Mouse (Mus musculus) left cerebral cortex, adult 18-20 months (tissue): ENCODE data around the gene Cby3. TPM values are rescaled to one million over a fixed set of nuclear protein-coding genes. Genes with fewer than 3 reads are reported as not detected.

Experiments
- DNase-seq, 2 experiments: peaks; one replicate each; pipeline ENCODE4 v3.0.0; 2021 to 2022; ENCODE audit warnings: low spot score in 2 of 2, mixed read lengths in 1 of 2
- microRNA-seq, 2 experiments: library from miRNA; unstranded; fragments of <30 nt; microRNA quantifications; one replicate each; pipeline ENCODE4 v1.2.0; 2021
- total RNA-seq, 2 experiments: library from RNA; stranded (reverse); gene quantifications; 2 replicates each; pipeline ENCODE4 v1.2.3; 2021

Cby3 gene
- total RNA-seq, 2 experiments from 2014 or later, result 0.93 TPM; not detected in 1

DNA sequence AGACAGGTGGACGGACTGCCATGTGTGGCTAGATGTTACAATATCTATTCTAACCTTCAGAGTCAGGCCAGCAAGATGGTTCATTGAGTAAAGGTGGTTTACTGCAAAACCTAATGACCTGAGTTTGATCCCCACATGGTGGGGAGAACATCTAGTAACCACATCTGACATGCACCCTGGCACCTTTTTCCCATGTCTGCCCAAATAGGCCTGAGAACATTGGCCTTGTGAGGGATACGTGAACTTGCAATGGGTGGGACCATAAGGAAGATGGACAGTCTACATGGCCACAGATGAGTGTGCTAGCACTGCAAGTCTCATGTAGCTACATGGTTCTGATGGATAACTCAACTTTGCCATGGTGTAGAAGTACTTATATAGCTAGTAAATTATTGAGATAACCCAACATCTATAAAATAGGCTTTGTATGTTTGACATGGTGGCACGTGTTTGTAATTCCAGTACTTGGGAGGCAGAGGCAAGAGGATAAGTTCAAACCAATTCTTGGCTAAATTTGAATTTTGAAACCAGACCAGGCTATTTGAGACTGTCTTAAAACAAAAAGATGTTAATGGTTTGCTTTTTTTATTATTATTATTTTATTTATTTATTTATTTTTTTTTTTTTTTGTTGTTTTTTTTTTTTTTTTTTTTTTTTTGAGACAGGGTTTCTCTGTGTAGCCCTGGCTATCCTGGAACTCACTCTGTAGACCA, 34.1 kb downstream of the Cby3 start:
- no peak for DNase-seq

DNA sequence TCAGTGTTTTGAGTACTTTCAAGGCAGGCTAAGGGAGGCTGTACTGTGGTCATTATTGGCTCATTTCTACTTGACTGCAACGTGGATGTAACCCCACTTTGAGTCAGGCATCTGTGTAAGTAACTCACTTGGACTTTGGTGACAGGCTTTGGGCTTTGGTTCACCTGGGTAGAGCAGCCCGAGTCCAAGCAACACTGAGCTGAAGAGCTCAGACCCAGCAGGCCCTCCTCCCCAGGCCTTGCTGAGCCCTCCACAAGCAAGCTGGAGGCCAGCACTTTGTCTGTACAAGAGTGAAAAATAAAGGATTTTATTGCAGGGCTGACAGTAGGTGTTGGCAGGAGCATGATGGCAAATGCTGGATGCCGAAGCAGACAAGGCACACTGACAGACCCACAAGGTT, 34.7 kb downstream of the Cby3 start:
- no peak for DNase-seq

DNA sequence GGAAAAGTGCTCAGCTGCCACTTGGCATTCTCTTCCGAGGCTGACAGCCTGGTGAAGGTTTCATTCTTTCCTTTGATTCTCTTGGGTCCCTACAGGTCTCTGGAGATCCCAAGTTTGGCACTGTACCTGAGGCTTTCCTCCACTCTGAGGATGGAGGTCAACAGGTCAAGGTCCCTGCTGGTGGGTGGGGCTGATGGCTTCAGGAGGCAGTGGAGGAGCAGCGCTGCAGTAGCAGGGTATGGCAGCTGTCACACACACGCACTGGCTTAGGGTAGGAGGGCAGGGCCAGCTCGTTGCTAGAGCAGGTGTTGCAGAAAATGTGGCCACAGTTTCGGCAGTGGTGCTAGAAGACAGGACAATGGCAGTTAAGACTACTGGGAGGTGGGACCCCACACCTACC, 35.4 kb downstream of the Cby3 start:
- DNase-seq, result no peak

DNA sequence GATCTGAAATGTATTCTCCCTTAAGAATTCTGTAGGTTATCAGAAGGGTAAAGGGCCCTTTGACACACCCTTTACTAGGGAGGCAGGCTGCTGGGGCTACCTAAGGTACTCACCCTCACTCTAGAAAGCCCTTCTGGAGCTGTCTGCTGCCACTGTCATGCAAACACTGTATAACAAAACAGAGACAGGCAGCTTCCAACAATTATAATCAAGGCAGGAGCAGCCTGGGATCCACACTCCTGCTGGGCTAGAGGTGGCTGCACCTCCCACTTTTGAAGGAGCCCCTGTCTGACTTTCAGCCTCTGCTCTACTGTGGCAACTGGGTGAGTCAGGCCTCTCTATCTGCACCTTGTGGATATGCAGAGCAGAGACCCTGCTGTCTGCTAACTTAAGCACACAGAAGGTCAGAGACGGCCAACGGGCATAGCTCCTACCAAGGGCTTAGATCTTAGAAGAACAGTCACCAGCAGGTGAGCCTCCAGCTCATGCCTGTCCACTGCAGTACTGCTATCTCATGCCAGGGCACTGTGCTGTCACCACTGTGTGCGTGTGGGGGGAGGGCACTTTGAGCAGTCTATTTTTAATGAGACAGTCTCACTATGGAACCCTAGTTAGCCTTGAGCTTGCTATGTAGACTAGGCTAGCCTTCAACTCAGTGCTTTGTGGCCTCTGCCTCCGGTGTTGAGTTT, 37.2 kb downstream of the Cby3 start:
- no peak for DNase-seq

DNA sequence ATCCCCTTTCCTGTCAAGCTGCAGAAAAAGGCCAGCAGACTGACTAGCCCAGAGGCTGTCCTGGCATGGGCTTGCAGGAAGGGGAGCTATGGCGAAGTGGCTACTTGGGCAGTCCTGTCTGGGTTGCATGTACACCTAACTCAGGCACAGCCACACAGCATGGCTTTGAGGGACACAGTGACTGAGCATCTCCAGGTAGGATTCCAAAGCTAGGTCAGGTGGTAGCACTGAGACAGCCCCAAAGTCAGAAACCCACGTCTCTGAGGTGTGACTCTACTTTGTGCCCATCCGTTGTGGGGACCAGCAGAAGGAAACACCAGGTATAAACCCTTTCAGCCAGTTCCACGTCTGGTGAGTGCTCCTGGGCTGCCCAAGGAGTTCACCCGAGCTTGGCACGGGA, 39.0 kb downstream of the Cby3 start:
- DNase-seq, result no peak

DNA sequence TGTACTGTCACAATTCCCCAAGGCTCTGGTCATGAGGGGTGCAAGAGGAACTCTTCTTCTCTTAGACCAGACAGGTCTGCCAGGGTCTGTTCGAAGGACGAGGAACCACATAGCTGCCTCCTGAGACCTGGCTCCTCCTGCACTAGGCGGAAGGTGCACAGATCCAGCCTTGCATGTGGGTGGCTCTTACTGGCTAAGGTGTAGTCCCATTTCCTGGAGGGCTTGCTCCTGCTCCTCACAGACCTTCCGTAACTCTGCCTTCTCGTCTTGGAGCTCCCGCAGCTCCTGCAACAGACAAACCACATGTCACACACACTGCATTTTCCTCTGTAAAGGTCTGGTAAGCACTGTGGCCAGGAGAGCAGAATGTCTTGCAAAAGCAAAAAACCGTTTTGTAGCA, 40.5 kb downstream of the Cby3 start:
- no peak for DNase-seq

DNA sequence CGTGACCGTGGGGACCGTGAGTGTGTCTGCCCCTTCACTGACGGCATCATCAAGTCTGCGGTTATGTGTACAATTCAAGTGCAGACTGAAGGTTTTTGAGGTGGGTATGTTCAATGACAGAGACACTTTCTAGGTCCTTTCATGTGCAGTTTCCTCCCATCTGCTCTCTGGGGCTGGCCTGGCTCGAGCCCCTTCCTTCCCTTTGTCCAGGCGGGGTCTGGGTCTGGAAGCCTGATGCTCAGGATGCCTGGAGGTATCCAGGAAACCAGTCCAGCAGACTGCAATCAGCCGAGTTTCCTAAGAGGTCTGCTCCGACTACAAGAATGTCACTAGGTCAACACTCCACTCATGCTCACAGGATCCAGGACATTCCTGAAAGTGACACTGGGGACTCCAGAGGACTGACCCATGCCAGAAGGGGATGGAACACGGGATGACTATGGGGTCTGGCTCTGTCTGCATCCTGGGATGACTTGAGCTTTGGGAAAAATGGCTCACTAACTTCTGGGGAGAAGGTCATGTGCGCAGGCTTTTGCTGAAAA, 42.6 kb downstream of the Cby3 start:
- no peak for DNase-seq

DNA sequence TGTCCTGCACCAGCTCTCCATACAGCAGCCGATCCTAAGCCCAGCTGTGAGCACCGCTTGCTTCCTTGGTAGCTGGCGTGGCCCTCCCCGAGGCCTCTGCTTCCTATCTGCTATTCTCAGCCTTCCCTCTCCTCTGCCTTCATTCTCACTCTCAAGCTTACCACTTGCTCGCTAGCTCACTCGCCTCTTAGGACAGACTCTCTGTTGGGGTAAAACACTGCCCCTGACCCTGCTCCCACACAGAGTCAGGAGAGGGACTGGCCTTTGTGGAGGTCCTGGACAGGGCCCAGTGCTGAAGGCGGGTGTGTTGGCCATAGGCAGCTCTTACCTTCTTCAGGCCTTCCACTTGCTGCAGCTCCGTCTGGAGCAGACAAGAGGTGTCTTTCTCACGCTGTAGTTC, 43.1 kb downstream of the Cby3 start:
- DNase-seq, result no peak

DNA sequence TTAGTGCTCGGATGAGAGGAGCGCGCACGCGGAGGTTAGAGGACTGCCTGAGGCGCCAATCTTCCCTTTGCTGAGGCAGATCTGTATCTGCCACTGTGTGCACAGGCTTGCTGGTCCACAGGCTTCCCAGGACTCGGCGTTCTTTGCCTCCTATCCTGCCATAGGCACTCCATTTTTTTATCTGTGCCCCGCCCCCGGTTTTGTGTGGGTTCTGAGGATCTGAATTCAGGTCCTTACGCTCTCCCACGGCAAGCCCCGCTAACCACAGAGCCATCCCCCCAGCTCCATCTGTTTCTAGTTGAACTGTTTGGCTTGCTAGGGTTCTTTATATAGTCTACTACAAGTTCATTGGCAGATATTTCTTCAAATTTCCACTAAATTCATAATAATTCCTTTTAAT, 44.5 kb downstream of the Cby3 start:
- no peak for DNase-seq

DNA sequence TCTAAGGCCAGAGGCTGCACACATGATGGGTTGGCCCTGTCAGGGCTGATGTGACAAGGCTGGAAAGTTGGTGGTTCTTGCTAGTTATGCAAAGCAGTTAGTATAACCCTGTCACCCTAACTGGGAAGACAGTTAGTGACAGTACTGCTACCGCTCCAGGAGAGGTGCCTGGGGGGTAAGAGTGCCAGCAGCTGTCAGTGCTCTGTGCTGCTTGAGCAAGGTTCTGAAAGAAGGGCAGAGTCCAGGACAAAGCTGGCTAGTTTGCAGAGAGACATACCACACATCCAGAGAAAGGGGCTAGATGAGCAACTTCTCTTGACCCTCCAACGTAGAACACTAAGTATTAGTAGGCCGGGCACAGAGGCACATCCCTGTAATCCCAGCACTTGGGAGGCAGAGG, 48.2 kb downstream of the Cby3 start:
- no peak for DNase-seq

DNA sequence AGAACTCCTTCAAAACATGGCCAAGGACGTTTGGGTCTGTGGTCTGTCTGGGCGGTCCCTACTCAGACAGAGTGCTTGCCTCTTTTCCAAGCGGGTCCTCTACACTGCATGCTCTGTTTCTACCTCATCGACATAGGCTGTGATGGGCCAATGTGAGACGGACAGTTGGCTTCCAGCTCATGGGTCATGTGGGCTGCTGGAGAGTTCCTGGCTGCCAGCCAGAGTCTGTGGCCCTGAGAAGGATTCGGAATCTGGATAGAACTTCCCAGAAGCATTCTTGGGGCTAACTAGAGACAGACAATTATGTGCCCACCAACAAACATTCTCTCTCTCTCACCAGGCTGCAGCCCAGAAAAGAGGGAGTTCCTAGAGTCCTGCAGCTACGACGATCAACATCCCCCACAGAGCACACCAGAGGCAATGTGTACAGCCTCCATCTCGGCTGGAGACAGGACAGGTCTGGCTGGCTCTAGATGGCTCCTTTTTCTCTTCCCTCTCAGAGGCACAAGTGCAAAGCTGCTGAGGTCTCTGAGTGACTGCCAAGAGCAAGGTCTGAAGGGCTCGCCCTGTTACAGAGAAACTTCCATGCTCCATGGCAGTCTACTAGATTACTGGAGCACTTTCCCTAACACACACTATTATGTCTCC, 49.2 kb downstream of the Cby3 start:
- DNase-seq, result no peak

DNA sequence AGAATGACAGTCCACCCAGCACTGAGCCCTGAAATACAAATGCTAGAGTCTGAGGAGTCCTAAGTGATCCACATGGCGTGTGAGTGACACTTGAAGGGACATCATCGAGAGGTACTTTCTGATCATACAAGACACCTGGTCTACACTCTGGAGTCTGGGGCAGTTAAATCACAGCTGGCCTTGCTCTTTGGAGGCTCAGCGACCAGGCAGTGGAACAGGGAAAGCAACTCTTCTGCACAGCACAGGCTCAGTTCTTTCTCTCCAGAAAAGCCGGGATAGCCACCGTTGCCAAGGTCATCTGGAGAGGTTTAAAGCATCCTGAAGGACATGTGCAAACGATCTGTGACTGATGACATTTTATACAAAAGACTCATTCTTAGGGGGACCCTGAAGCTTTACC, 53.0 kb downstream of the Cby3 start:
- DNase-seq, result no peak

Small RNA genes within 50 kb of the gene (microRNA-seq; reads per million reads assigned to microRNA genes)
- 0 reads per million in 2 experiments for gene Mir804

Other genes with a start within 250 kb of the Cby3 start
- 100 to 1,000 TPM; 131 TPM for gene Tbc1d9b, start 223.1 kb upstream of the Cby3 start, total RNA-seq
- 10 to 100 TPM; 11.5 to 13.9 TPM for gene Mrnip, start 180.0 kb upstream of the Cby3 start, total RNA-seq
- 100 to 1,000 TPM; 492 to 540 TPM for gene Sqstm1, start 143.6 kb upstream of the Cby3 start, total RNA-seq
- 10 to 100 TPM; 65.8 to 72.0 TPM for gene Mgat4b, start 143.6 kb upstream of the Cby3 start, total RNA-seq
- gene Ltc4s, start 115.8 kb upstream of the Cby3 start, total RNA-seq, result 1 to 10 TPM; 6.1 to 7.0 TPM
- gene Maml1, start 62.2 kb upstream of the Cby3 start, total RNA-seq, result 10 to 100 TPM; 10.3 to 10.7 TPM
- 100 to 1,000 TPM; 398 to 431 TPM for gene Canx, start 28.8 kb upstream of the Cby3 start, total RNA-seq
- 100 to 1,000 TPM; 257 to 271 TPM for gene Hnrnph1, start 22.5 kb downstream of the Cby3 start, total RNA-seq
- gene Rufy1, start 76.7 kb downstream of the Cby3 start, total RNA-seq, result 10 to 100 TPM; 29.2 to 30.3 TPM
- gene Adamts2, start 247.6 kb downstream of the Cby3 start, total RNA-seq, result 10 to 100 TPM in 1 of 2 experiments, 1 to 10 TPM in 1; 9.9 to 12.1 TPM